In genomic region chr19:7176041-7176696, GRCm38 (mm10) we compare ENCODE assay signal across 14 mouse cellular contexts. TPM values are rescaled to one million over a fixed set of nuclear protein-coding genes. Genes with fewer than 3 reads are reported as not detected.
DNase-seq lines count a peak whose midpoint lies in the region; ATAC-seq and TF ChIP-seq lines count a peak whose summit lies in the region.
"Had no signal": no experiment of that assay in that cellular context is flagged by ENCODE, and none has a peak within 500 bp of the region (broad histone marks: within the 10 kb centered on the region; RNA-seq: fewer than 3 reads in every experiment).

No protein-coding gene starts in this region.

- H3K4me3 ChIP-seq in hindbrain, embryonic 12.5 days, result no peak overlapping the region
- no peak overlapping the region for H3K4me3 ChIP-seq in hindbrain, embryonic 16.5 days (ENCODE audit: low read length)
- H3K4me3 ChIP-seq in hindbrain, postnatal 0 days (ENCODE audit: low read length), result no peak overlapping the region
- H3K4me3 ChIP-seq in stomach, embryonic 16.5 days (replicated peaks; ENCODE audit: low read length), result no peak overlapping the region
- H3K4me3 ChIP-seq: left cerebral cortex, adult 2 months had no signal

- 4% methylated on average over 11 of the region's 11 CpGs for WGBS in hindbrain, embryonic 12.5 days
- WGBS in hindbrain, embryonic 16.5 days, result 7% methylated on average over 11 of the region's 11 CpGs
- WGBS in hindbrain, postnatal 0 days, result 7% methylated on average over 11 of the region's 11 CpGs
- WGBS in stomach, embryonic 16.5 days, result 14% methylated on average over 11 of the region's 11 CpGs

- ATAC-seq in hindbrain, embryonic 12.5 days (ENCODE audit: low FRiP score), result peak; percentile 18; the same call in 1 of the 2 replicates
- ATAC-seq in hindbrain, embryonic 16.5 days, result no peak
- ATAC-seq in hindbrain, postnatal 0 days, result no peak
- 0 out of 2 replicates have a peak, but pooled peaks have one; percentile 26 for ATAC-seq in stomach, embryonic 16.5 days (ENCODE audit: insufficient read depth, low FRiP score)
- ATAC-seq: CD4-positive, CD25-positive, alpha-beta regulatory T cell, adult 4 months had no signal

- DNase-seq in right cerebral cortex, postnatal 4 days, result peak; percentile 43
- no peak for DNase-seq in right cerebral cortex, adult 18-20 months
- DNase-seq in hindbrain, postnatal 0 days (ENCODE audit: low spot score), result peak; percentile 53
- no peak for DNase-seq in heart, adult 18-20 months
- DNase-seq in spleen, adult 18-20 months, result no peak
- DNase-seq: cerebellum, adult 9-11 months; gastrocnemius, postnatal 10 days; kidney, adult 11 months; lung, adult 18-20 months had no signal

- H3K9ac ChIP-seq in hindbrain, embryonic 12.5 days, result 0 out of 2 replicates have a peak overlapping the region, but pooled peaks have one; percentile 10
- H3K9ac ChIP-seq in hindbrain, embryonic 16.5 days (ENCODE audit: low read depth, low read length), result no peak overlapping the region
- no peak overlapping the region for H3K9ac ChIP-seq in hindbrain, postnatal 0 days (replicated peaks; ENCODE audit: low read length)
- no peak overlapping the region; the same call in 1 of the 2 replicates for H3K9ac ChIP-seq in stomach, embryonic 16.5 days (ENCODE audit: low read length)

- no peak for TF ChIP-seq CTCF in hindbrain, postnatal 0 days (IDR thresholded peaks at IDR 0.05; ENCODE audit: low read depth)

- 0 out of 2 replicates have a peak overlapping the region, but pooled peaks have one; percentile 1 for H3K27ac ChIP-seq in hindbrain, embryonic 12.5 days
- no peak overlapping the region for H3K27ac ChIP-seq in hindbrain, embryonic 16.5 days (ENCODE audit: low read depth, low read length)
- no peak overlapping the region for H3K27ac ChIP-seq in hindbrain, postnatal 0 days
- no peak overlapping the region for H3K27ac ChIP-seq in stomach, embryonic 16.5 days (ENCODE audit: low read length)
- H3K27ac ChIP-seq: left cerebral cortex, adult 2 months had no signal

- peaks cover 45% of the 10 kb centered on the region for H3K4me1 ChIP-seq in hindbrain, embryonic 12.5 days
- peaks cover 23% of the 10 kb centered on the region for H3K4me1 ChIP-seq in hindbrain, embryonic 16.5 days (ENCODE audit: control insufficient read depth, insufficient read depth, low read depth, low read length)
- H3K4me1 ChIP-seq in hindbrain, postnatal 0 days (ENCODE audit: insufficient read depth, low read length), result peaks cover 26% of the 10 kb centered on the region
- H3K4me1 ChIP-seq in stomach, embryonic 16.5 days (ENCODE audit: control insufficient read depth, insufficient read depth, low read length), result peaks cover 26% of the 10 kb centered on the region

- H3K4me2 ChIP-seq in hindbrain, embryonic 12.5 days (replicated peaks), result no peak overlapping the region
- no peak overlapping the region for H3K4me2 ChIP-seq in hindbrain, embryonic 16.5 days (ENCODE audit: low read length)
- H3K4me2 ChIP-seq in hindbrain, postnatal 0 days (ENCODE audit: low read depth, low read length), result no peak overlapping the region
- no peak overlapping the region for H3K4me2 ChIP-seq in stomach, embryonic 16.5 days (ENCODE audit: low read depth, low read length)

- no peaks in the 10 kb centered on the region for H3K9me3 ChIP-seq in hindbrain, embryonic 12.5 days (replicated peaks)
- H3K9me3 ChIP-seq in hindbrain, embryonic 16.5 days (ENCODE audit: control insufficient read depth, low read length), result no peaks in the 10 kb centered on the region
- H3K9me3 ChIP-seq in hindbrain, postnatal 0 days (ENCODE audit: low read length), result no peaks in the 10 kb centered on the region
- no peaks in the 10 kb centered on the region for H3K9me3 ChIP-seq in stomach, embryonic 16.5 days (replicated peaks; ENCODE audit: control insufficient read depth, low read length)

- H3K27me3 ChIP-seq in hindbrain, embryonic 12.5 days, result peaks cover 26% of the 10 kb centered on the region
- H3K27me3 ChIP-seq in hindbrain, embryonic 16.5 days (replicated peaks; ENCODE audit: control insufficient read depth, insufficient read depth, low read length), result peaks cover 7% of the 10 kb centered on the region; the same call in 1 of the 2 replicates
- no peaks in the 10 kb centered on the region; the same call in 1 of the 2 replicates for H3K27me3 ChIP-seq in hindbrain, postnatal 0 days (ENCODE audit: insufficient read depth, low read length)
- no peaks in the 10 kb centered on the region for H3K27me3 ChIP-seq in stomach, embryonic 16.5 days (ENCODE audit: control insufficient read depth, insufficient read depth, low read length)

- no peaks in the 10 kb centered on the region for H3K36me3 ChIP-seq in hindbrain, embryonic 12.5 days
- no peaks in the 10 kb centered on the region for H3K36me3 ChIP-seq in hindbrain, embryonic 16.5 days (ENCODE audit: control insufficient read depth, insufficient read depth, low read length)
- H3K36me3 ChIP-seq in hindbrain, postnatal 0 days (ENCODE audit: insufficient read depth, low read length), result no peaks in the 10 kb centered on the region
- no peaks in the 10 kb centered on the region for H3K36me3 ChIP-seq in stomach, embryonic 16.5 days (ENCODE audit: control insufficient read depth, insufficient read depth, low read length)

RNA-seq across cellular contexts. Expression of gene Otub1, which starts 29.9 kb away (rescaled TPM):
- polyA plus RNA-seq in hindbrain, embryonic 12.5 days (2016; fragmentation: Nextera tagmentation; extraction: Ambion mirVana), result 217 and 218 TPM in 2 replicates
- 246 and 249 TPM in 2 replicates for polyA plus RNA-seq in hindbrain, embryonic 16.5 days (2015; fragmentation: Nextera tagmentation; extraction: Ambion mirVana)
- total RNA-seq in hindbrain, postnatal 0 days (2014; rRNA removed), result 216 and 233 TPM in 2 replicates
- 248 and 253 TPM in 2 replicates for polyA plus RNA-seq in hindbrain, postnatal 0 days (2015; fragmentation: Nextera tagmentation; extraction: Ambion mirVana)
- 157 and 169 TPM in 2 replicates for polyA plus RNA-seq in stomach, embryonic 16.5 days (2015; fragmentation: Nextera tagmentation; extraction: Ambion mirVana)
- 10 to 100 TPM; 73.8 to 78.7 TPM for total RNA-seq in heart, adult 18-20 months (2021)

RNA-seq across cellular contexts. Expression of gene Cox8a, which starts 41.2 kb away (rescaled TPM):
- 715 and 817 TPM in 2 replicates for polyA plus RNA-seq in hindbrain, embryonic 12.5 days (2016; fragmentation: Nextera tagmentation; extraction: Ambion mirVana)
- 1,071 and 1,270 TPM in 2 replicates for polyA plus RNA-seq in hindbrain, embryonic 16.5 days (2015; fragmentation: Nextera tagmentation; extraction: Ambion mirVana)
- total RNA-seq in hindbrain, postnatal 0 days (2014; rRNA removed), result 1,715 and 1,845 TPM in 2 replicates
- 2,044 and 2,080 TPM in 2 replicates for polyA plus RNA-seq in hindbrain, postnatal 0 days (2015; fragmentation: Nextera tagmentation; extraction: Ambion mirVana)
- polyA plus RNA-seq in stomach, embryonic 16.5 days (2015; fragmentation: Nextera tagmentation; extraction: Ambion mirVana), result 986 and 1,009 TPM in 2 replicates
- total RNA-seq in heart, adult 18-20 months (2021), result 100 to 1,000 TPM; 344 to 429 TPM

Comparison
In these comparisons a context has a peak if more than half of its experiments do, and no peak if none do; other contexts are left out.
1. ATAC-seq: peak in hindbrain, embryonic 12.5 days (single experiment) and stomach, embryonic 16.5 days (single experiment); none in hindbrain, embryonic 16.5 days (single experiment) and hindbrain, postnatal 0 days (single experiment).
2. DNase-seq: peak in right cerebral cortex, postnatal 4 days (single experiment) and hindbrain, postnatal 0 days (single experiment); none in right cerebral cortex, adult 18-20 months (single experiment), heart, adult 18-20 months (0 of 2) and spleen, adult 18-20 months (0 of 2).